Mouse (Mus musculus): Measurements from ENCODE around the gene Tmem206.

DNA sequence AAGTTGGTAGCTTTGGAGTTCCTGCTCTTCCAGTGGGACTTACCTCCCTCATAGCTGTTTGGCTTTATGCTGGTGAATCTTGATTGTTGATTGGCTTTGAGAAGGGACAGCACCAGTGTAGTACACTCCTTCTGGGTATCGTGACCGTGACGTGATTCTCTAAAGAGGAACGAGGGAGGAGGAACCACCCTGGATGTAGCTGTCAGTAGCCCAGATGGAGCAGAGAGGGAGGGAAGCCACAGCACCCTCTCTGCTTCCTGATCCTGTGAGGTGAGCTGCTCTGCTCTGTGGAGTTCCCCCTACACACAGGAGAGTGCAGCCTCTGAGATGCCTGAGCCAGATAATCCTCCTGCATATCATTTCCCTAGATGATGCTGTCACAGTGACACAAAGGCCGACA is 8.8 kb downstream of the Tmem206 start:
- TF ChIP-seq POLR2A (IDR thresholded peaks at IDR 0.05; ENCODE audit: insufficient read depth, low read depth, low read length) (no peak), CTCF (IDR thresholded peaks at IDR 0.05; ENCODE audit: insufficient read depth, low read depth, low read length) (no peak)

All from olfactory bulb, adult 2 months (tissue).